Mouse (Mus musculus) megakaryocyte, embryonic 14.5 days (primary cell): Measurements from ENCODE around the gene Coq4.

Source experiments
- FLI1 ChIP-seq: IDR thresholded peaks from 2 replicates; pipeline ENCODE4 v1.6.1; 2012; ENCODE audit warnings: low read length, inconsistent platforms, mixed read lengths
- GATA1 ChIP-seq: IDR thresholded peaks from 3 replicates; pipeline ENCODE4 v1.6.1; 2012; ENCODE audit warnings: mixed read lengths, low read length, inconsistent platforms, borderline replicate concordance

DNA sequence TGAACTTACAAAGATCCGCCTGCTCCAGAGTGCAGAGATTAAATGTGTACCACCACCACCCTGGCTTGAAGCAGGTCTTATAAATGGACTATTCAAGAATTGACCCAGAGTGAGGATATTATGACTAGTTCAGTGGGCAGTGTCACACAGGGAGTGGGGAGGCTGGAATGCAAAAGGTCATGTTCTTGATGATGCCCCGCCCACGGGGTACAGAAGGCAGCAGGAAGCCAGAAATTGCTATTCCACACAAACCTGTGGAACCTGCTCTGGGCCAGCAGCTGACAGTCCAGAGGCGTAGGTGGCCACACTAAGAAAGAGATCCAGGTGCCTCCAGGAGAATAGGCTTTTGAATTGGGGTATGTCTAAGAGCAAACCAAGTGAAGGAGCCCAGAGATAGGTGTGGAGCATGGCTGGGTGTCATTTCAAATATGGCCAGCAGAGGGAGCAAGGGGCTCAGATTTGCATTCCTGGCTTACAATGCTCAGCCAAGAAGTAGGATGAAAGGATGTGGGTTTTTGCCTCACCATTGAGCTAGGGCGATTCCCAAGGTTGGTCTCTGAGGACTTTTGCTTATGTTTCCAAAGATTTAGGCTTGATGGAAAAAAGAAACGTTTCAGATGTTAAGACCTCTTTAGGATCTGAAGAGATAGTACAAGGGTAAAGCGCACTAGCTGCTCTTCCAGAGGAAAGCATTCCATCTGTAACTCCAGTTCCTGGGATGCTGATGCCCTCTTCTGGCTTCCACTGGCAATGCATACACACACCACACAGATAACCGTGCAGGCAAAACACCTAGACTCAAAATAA lies 30.3 kb downstream of the Coq4 start:
- TF ChIP-seq FLI1 (no peak), GATA1 (no peak)
